Mouse (Mus musculus) bone marrow macrophage, adult 2 months (primary cell): ENCODE measurements around the gene Hmg20b.

Experiments used
- CTCF ChIP-seq: IDR thresholded peaks from 2 replicates; pipeline ENCODE4 v1.5.1; 2012; ENCODE audit warnings: low read depth, mild to moderate bottlenecking, low read length, moderate library complexity
- POLR2A ChIP-seq: IDR thresholded peaks from 2 replicates; pipeline ENCODE4 v1.6.1; 2012; ENCODE audit warnings: mild to moderate bottlenecking, low read depth, low read length, borderline replicate concordance

DNA sequence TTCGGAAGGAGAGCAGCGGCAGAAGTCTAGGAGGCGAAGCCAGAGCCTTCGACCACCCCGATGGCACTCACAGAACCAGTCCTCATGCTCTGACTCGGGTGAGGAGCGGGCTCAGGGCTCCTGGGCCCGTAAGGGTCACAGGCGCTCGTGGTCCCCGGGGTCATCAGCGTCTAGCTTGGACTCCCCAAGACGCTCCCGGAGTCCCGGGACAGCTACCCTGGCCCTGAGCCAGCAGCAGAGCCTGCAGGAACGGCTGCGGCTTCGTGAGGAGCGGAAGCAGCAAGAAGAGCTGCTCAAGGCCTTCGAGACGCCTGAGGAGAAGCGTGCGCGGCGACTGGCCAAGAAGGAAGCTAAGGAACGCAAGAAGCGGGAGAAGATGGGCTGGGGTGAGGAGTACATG, 27.8 kb downstream of the Hmg20b start:
- no peak for TF ChIP-seq CTCF
- no peak for TF ChIP-seq POLR2A
